Mouse (Mus musculus): ENCODE results near the gene Gm29423.
"Not testable (repeated sequence)": the region's sequence is repeated elsewhere in the genome, so short reads cannot be mapped to it uniquely, and the experiment has no call there.

Gm29423 gene

DNA sequence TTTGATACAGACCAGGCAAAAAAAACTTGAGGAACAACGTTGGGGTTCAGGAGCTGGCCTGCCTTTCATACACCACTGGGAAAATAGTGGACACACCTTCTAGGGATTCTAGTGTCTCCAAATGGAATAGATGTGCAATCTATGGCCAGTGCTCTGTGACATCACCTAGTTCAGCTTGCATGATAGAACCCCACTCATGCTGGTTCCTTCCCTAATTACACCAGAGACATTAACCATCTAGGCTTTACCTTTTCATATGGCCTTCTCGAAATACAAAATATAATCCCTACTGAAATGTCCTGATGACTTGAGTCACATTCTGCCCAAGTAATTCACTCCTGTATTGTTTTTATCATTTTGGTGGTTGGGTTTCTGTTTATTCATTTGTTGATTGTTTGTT lies at the start of gene Gm29423, which contains the start of gene Gm29644:
TSS of gene Gm29423 (minus strand) at position 101 of the 400 bp plus-strand sequence.
TSS of gene Gm29644 (minus strand) at position 157 of the 400 bp plus-strand sequence.
- DNase-seq, result not testable (repeated sequence)

DNA sequence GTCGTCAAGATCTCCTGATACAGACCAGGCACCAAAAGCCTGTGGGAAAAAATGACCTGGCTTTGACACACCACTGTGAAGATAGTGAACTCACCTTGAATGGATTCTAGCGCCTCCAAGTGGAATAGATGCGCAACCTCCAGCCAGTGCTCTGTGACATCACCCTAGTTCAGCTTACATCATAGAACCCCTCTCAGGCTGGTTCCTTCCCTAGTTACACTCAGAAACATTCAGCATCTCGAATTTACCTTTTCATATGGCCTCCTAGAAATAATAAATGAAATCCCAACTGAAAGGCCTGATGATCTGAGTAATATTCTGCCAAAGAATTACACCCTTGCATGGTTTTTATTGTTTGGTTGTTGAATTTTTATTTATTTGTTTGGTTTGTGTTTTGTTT lies 29.5 kb downstream of the Gm29423 start, which contains the start of gene Gm21118:
TSS of gene Gm21118 (minus strand) at position 101 of the 400 bp plus-strand sequence.
- DNase-seq, result not testable (repeated sequence)

Measured in right cerebral cortex, adult 18-20 months (tissue).